ENCODE assay signal across 10 mouse cellular contexts in the genomic region with DNA sequence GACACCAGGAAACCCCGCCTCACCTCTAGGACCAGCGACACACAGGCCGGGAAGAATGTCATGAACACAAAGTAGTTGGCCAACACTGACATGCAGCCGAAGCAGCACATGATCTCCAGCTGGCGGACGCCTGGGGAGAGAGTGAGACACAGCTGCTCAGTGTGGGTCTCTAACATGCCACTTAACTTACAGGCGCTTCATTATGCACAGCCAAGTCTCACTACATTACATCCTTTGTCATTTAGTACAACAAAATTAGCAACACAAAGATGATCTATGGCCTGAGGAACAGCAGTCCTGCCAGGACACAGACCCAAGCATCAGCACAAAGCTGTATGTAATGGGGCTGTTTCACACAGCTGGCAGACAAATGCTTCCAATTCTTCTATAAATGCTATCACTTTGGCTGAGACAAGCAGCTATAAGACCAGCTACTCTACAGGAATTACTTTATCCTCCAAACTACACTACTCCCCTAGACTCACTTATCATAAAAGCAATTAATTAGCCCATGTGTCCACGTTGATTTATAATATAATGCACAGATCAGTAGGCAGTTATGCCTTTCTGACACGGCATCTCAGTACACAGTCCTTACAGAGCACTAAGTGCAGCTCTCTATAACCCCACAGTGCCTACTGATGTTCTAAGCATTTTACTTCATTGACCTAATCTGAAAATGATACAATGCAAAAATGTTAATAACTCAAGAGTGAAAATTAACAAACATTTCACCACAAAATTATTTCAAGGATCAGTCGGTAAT. TPM values are rescaled to one million over a fixed set of nuclear protein-coding genes. Genes with fewer than 3 reads are reported as not detected.
DNase-seq lines count a peak whose midpoint lies in the region; ATAC-seq lines count a peak whose summit lies in the region.
"Had no signal": no experiment of that assay in that cellular context is flagged by ENCODE, and none has a peak within 500 bp of the region (broad histone marks: within the 10 kb centered on the region; RNA-seq: fewer than 3 reads in every experiment).

No protein-coding gene starts in this region.

- intact Hi-C loops in gastrocnemius, postnatal 36 days (cut with DNase I) = no loop called here
- intact Hi-C loops in heart, postnatal 36 days (cut with DNase I) = no loop called here

- H3K4me2 ChIP-seq in neural tube, embryonic 14.5 days (ENCODE audit: low read depth, low read length) = no peak overlapping the region
- H3K4me2 ChIP-seq: limb, embryonic 12.5 days had no signal

- H3K4me1 ChIP-seq in megakaryocyte, embryonic 14.5 days = peaks cover 88% of the 10 kb centered on the region
- H3K4me1 ChIP-seq in neural tube, embryonic 14.5 days (ENCODE audit: control insufficient read depth, insufficient read depth, low read length) = no peaks in the 10 kb centered on the region
- H3K4me1 ChIP-seq: limb, embryonic 12.5 days had no signal

- peaks cover 100% of the 10 kb centered on the region for H3K36me3 ChIP-seq in megakaryocyte, embryonic 14.5 days (replicated peaks; ENCODE audit: low read length)
- peaks cover 86% of the 10 kb centered on the region for H3K36me3 ChIP-seq in neural tube, embryonic 14.5 days (ENCODE audit: control insufficient read depth, insufficient read depth, low read length)

- no peak for ATAC-seq in megakaryocyte, adult 5-6 weeks (ENCODE audit: poor library complexity, severe bottlenecking)
- peak; percentile 68; the same call in 1 of the 2 replicates for ATAC-seq in neural tube, embryonic 14.5 days (ENCODE audit: low read depth)

- no peaks in the 10 kb centered on the region for H3K27me3 ChIP-seq in megakaryocyte, embryonic 14.5 days (replicated peaks)
- H3K27me3 ChIP-seq in neural tube, embryonic 14.5 days (ENCODE audit: control insufficient read depth, insufficient read depth, low read length) = no peaks in the 10 kb centered on the region
- H3K27me3 ChIP-seq: limb, embryonic 12.5 days had no signal

- peak; percentile 10 for DNase-seq in gastrocnemius, postnatal 10 days
- DNase-seq in gastrocnemius, postnatal 36 days = no peak
- DNase-seq in heart, postnatal 36 days = peak; percentile 6 to 11
- no peak for DNase-seq in testis, postnatal 14 days (ENCODE audit: low spot score)
- DNase-seq in adrenal gland, postnatal 36 days = no peak
- DNase-seq: cerebellum, adult 2 months had no signal

- H3K4me3 ChIP-seq in megakaryocyte, embryonic 14.5 days (replicated peaks) = peak overlapping the region; percentile 43
- no peak overlapping the region for H3K4me3 ChIP-seq in neural tube, embryonic 14.5 days (ENCODE audit: low read depth, low read length)
- H3K4me3 ChIP-seq: limb, embryonic 12.5 days had no signal

- H3K27ac ChIP-seq in neural tube, embryonic 14.5 days (ENCODE audit: low read depth, low read length) = no peak overlapping the region
- H3K27ac ChIP-seq: limb, embryonic 12.5 days had no signal

- no peak overlapping the region for H3K9ac ChIP-seq in neural tube, embryonic 14.5 days (replicated peaks; ENCODE audit: low read depth, low read length)
- H3K9ac ChIP-seq: limb, embryonic 12.5 days had no signal

- H3K9me3 ChIP-seq in megakaryocyte, embryonic 14.5 days = no peaks in the 10 kb centered on the region
- H3K9me3 ChIP-seq in neural tube, embryonic 14.5 days (ENCODE audit: control insufficient read depth, low read length) = no peaks in the 10 kb centered on the region
- H3K9me3 ChIP-seq: limb, embryonic 12.5 days had no signal

- 50% methylated on average over 10 of the region's 10 CpGs for WGBS in neural tube, embryonic 14.5 days

RNA-seq across cellular contexts. Expression of gene Hmgcr, which starts 10.5 kb away (rescaled TPM):
- total RNA-seq in gastrocnemius, postnatal 10 days (2021) = 10 to 100 TPM; 19.4 to 20.1 TPM
- total RNA-seq in gastrocnemius, postnatal 36 days (2021) = 1 to 10 TPM; 4.3 to 7.6 TPM
- polyA plus RNA-seq in megakaryocyte, embryonic 14.5 days (2012; ENCODE audit: insufficient read depth, low replicate concordance) = 9.1 and 12.4 TPM in 2 replicates
- 27.8 and 31.8 TPM in 2 replicates for total RNA-seq in megakaryocyte, adult 5-6 weeks (2015)
- 34.6 and 36.5 TPM in 2 replicates for total RNA-seq in megakaryocyte, adult 5-6 weeks (2017)
- total RNA-seq in heart, postnatal 36 days (2021) = 1 to 10 TPM; 7.9 to 8.9 TPM
- polyA plus RNA-seq in neural tube, embryonic 14.5 days (2014; fragmentation: Nextera tagmentation; extraction: Ambion mirVana) = 206 and 209 TPM in 2 replicates
- 100 to 1,000 TPM; 136 to 162 TPM for total RNA-seq in adrenal gland, postnatal 36 days (2021)

Comparison
In these comparisons a context has a peak if more than half of its experiments do, and no peak if none do; other contexts are left out.
1. DNase-seq: peak in gastrocnemius, postnatal 10 days (single experiment) and heart, postnatal 36 days (2 of 2); none in gastrocnemius, postnatal 36 days (0 of 2), testis, postnatal 14 days (single experiment) and adrenal gland, postnatal 36 days (0 of 2).